Mouse (Mus musculus): ENCODE results near the gene Jmjd1c.

Jmjd1c gene

DNA sequence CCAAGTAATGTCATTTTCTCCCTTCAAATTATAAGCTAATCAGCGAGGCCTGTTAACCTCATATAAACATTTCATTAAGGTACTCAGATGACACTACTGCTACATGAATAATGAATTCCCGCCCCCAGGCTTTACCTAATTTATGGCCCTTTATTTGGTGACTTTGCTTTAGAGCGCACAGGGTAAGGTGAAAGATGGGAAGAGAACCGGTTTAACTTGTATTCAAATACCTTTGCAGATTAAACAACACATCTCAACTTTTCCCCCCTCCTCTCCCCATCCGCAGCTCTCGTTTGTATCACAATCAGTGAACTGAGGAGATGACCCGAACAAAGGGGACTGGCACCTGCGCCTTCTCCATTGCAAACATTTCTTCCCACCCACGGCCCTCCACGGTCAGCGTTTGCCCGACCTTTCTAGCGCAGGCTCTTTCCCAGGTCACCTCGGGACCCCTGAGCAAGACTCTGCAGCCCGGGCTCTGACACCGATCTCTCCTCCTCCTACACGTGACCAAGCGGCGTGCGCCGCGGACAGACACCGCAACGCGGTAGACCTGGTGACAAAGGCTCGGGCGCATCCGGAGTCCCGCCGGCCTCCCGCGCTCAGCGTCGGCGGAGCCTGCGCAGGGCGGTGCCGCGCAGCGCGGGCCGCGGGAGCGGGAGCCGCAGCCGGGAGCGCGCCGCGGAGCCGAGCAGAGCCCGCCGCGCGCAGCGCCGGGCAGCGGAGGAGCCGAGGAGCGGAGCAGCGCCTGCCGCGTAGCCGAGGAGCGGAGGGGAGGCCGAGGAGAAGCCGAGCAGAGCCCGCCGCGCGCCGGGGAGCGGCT is at the start of gene Jmjd1c:
Gene Jmjd1c (plus strand): TSS at position 328 of the 823 bp plus-strand sequence.
- DNase-seq (ENCODE audit: low spot score in 2 of 2), result peak; percentile 75 to 83

- DNase-seq (ENCODE audit: low spot score in 2 of 2), result no peak
Measured at GRCm38 (mm10) chr10:67047712-67048645, 47.9 kb upstream of the Jmjd1c start.

DNA sequence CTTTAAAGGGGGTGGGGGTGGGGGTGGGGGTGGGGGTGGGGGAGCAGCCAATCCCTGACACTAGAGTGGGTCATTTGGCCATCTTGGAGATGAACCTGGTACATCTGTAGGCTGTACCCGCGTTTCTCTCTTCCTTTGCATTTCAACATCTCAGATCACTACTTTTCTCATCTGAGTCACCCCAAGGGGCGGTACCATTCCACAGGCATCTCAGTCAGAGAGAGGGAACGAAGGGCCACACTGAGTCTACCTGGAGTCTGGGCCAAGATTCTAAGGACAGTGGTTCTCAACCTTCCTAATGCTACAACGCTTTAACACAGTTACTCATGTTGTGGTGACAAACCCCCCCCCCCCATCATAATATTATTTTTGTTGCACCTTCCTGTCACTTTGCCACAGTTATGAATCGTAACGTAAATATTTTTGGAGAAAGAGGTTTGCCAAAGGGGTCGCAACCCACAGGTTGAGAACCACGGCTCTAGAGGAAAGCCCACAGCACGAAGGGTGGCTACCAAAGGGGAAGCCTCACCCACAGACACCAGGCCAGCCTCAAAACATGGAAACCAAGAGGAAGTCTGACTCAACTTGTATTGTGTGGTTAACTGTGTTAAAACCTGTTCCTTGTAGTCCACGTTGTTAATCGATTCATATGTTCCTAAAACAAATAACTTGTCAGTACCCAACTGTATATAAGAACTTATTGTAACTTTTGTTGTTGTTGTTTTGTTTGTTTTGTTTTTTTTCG is 46.9 kb upstream of the Jmjd1c start:
- no peak for DNase-seq (ENCODE audit: low spot score in 2 of 2)

DNA sequence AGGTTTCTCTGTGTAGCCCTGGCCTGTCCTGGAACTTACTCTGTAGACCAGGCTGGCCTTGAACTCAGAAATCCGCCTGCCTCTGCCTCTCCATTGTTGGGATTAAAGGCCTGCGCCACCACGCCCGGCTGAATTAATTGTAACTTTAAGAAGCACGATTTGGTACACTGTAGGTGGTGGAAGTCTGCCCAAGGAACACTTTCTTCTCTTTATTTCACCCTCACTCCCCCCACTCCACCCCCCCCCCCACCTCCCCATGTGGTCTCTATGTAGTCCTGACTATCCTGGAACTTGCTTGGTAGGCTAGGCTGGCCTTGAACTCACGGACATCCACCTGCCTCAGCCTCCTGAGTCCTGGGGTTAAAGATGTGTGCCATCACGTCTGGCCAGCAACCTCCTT is 46.3 kb upstream of the Jmjd1c start:
- no peak for DNase-seq (ENCODE audit: low spot score in 2 of 2)

DNA sequence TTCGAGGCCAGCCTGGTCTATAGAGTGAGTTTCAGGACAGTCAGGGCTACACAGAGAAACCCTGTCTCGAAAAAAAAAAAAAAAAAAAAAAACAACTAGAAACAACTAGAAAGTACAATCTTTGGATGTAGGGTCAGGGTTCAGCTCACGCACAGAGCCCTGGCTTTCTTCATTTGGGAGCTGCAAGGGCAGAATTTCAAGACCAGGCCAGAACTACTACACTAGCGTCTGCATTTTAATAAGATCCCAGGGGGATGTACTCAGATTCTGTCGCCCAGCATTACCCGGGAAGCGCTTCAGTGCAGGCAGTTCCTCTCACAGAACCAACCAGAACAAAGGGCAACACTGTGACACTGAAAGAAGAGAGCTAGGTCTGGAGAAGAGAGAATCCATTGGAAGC is 45.2 kb upstream of the Jmjd1c start:
- DNase-seq (ENCODE audit: low spot score in 2 of 2), result no peak

DNA sequence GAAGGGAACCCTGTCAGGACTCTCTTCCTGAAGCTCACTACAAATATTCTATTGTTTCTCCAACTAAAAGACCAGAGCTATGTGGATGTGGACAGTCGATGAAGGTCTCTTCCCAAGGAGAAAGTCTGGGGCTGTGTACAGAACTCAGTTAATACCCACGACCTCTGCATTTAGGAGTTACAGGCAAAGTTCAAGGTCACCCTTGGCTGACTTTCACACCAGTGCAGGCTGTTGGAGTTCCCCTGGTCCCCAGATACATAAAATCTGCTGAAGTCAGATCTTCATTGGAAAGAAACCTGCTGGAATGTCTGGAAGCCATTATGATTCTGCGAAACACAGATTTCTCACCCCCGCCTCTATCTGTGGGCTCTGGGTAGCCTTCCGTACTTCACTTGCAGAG is 44.5 kb upstream of the Jmjd1c start:
- no peak for DNase-seq (ENCODE audit: low spot score in 2 of 2)

DNA sequence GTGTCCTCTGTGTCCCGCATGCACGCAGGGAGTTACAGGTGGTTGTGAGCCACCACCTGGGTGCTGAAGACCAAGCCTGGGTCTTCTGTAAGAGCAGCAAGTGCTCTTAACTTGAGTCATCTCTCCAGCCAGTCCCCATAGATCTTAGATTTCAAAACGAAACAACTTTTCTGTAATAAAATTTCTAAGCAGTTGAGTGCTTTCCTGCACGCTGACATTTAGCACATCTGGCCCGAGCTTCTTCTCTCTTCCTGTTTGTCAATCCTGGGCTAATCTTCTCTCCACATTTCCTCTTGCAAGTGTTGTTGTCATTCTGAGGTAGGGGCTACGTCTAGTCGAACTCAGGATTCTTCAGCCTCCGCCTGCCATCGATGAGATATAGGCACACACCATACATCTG is 43.5 kb upstream of the Jmjd1c start:
- no peak for DNase-seq (ENCODE audit: low spot score in 2 of 2)

GRCm38 (mm10) chr10:67053475-67053874 is 42.5 kb upstream of the Jmjd1c start:
- peak in 1 of 2 experiments; percentile 49 for DNase-seq (ENCODE audit: low spot score in 2 of 2)

GRCm38 (mm10) chr10:67055867-67056856 is 39.8 kb upstream of the Jmjd1c start:
- peak; percentile 66 to 74 for DNase-seq (ENCODE audit: low spot score in 2 of 2)

DNA sequence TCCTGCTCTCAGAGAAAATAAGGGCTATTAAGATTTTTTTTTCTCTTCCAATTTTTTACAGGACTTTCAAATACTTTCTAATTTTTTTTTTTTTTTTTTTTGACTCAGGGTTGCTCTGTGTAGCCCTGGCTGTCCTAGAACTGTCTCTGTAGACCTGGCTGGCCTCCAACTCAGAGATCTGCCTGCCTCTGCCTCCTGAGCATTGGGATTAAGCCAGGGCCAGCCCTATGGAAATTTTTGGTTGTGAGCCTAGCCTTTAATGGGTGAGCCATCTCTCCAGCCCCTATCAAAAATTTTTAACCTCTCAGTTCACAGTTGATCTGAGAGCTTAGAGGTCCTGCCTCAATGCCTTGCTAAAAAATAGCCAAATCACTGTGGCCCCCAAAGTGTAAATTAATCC is 38.7 kb upstream of the Jmjd1c start:
- DNase-seq (ENCODE audit: low spot score in 2 of 2), result no peak

GRCm38 (mm10) chr10:67057696-67058095 is 38.2 kb upstream of the Jmjd1c start:
- DNase-seq (ENCODE audit: low spot score in 2 of 2), result no peak

GRCm38 (mm10) chr10:67058297-67058696 is 37.6 kb upstream of the Jmjd1c start:
- DNase-seq (ENCODE audit: low spot score in 2 of 2), result peak; percentile 74 to 75

DNA sequence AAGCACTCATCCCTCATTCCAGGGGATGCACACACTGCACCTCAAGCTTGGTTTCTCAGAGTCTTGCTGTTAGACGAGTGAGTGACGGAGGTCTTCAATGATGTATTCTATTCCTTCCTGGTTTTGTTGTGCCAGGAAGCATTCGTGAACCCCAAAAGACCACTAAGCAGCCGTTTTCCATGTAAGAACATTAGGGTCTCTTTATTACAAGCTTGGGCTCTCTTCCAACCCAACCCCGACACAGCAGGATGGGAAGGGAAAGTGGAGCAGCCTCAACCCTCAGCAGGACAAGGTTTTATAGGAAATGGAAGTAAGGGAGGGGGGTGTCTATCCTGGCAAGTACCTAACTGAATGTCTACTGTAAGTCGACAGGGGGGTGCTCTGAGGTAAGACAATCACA is 37.2 kb upstream of the Jmjd1c start:
- DNase-seq (ENCODE audit: low spot score in 2 of 2), result no peak

- no peak for DNase-seq (ENCODE audit: low spot score in 2 of 2)
Measured at GRCm38 (mm10) chr10:67061367-67061801, 34.5 kb upstream of the Jmjd1c start.

DNA sequence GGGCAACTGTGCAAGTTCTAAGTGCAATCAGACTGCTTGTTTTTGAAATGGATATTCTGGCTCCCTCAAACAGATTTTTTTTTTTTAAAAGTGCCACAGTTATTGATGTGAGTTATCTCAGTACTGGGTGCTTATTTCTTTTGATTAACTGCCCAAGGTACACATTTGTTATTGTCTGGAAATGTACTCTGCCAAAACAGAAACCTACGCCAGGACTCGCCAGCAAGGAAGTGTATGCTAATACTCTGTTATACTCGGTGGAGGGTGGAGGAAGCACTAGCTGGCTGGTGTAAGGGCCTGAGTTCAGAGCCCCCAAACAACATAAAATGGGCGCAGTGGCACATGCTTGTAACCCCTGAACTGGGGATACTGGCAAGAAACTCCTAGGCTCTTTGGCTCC is 34.1 kb upstream of the Jmjd1c start:
- DNase-seq (ENCODE audit: low spot score in 2 of 2), result no peak

DNA sequence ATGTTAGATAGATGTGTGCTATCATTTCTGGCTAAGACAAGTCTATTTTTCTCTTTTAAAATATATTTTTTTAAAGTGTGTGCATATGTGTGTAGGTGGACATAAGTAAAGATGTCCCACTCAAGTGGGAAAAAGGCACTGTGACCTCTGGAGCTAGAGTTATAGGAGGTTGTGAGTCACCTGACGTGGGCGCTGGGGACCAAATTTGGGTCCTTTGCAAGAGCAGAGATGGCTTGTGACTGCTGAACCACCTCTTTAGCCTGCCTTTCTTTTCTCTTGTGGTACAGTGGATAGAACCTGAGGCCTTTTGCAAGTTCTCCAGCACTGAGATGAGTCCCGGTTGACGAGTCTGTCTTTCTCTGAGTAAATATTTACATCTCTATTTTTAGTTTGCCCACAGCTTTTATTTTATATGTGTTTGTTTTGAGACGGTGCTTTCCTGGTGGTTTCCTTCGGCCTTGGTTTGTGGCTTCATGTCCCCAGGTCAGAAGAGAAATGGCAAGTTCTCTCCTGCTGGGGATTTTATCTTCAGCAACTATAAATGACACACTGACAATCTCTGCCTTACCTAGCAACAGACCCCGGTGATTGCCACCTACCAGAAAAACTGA is 30.5 kb upstream of the Jmjd1c start:
- no peak for DNase-seq (ENCODE audit: low spot score in 2 of 2)

DNA sequence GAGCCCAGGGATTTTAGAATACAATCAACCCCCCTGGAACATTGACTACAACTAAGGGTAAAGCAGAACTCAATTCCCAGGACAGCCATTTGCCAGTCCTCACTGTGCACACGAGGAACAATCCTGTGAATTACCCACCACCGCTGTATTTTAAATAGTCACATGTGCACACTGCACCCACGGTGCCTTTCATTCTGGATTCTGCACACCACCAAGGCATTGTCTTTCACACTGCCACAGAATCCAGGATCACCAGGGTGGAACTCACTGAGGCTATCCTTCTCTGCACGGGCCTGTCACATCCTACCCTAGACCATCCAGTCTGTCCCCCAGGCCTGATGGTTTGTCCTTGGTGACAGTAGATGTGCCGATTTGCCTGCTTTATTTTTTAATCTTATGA is 30.0 kb upstream of the Jmjd1c start:
- DNase-seq (ENCODE audit: low spot score in 2 of 2), result no peak

DNA sequence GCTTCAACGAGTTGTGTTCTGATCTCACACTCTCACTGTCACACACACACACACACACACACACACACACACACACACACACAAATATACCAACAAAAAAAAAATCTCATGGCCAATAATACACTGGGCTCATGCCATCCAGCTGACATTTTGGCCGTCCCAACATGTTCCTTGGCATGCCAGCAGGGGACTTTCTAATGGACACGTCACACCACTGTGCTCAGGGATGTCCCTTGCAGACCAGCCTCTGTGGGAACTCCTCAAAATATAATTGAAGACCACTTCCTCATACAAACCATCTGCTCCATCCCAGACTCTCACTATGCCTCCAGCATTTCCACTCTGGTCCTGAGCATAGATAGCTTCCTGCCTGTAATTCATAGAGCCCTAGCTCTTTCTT is 29.5 kb upstream of the Jmjd1c start:
- no peak for DNase-seq (ENCODE audit: low spot score in 2 of 2)

DNA sequence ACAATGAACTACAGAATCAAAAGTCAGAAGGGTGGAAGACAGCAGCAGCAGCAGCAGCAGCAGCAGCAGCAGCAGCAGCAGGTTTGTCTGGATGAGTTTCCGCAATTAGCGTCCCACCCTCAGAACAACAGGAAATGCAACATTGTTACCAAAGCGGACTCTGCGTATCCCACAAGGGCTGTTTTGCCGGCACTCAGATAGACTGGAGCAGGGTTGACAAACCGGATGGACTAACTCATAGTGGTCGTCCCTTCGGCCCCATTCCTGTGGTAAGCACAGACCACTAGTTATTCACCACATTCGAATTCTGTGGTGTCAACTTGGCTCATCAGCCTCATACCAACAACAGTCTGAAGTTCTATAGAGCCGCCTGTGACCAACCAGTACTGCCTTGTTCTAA is 26.9 kb upstream of the Jmjd1c start:
- peak in 1 of 2 experiments; percentile 49 for DNase-seq (ENCODE audit: low spot score in 2 of 2)

GRCm38 (mm10) chr10:67071389-67071788 is 24.5 kb upstream of the Jmjd1c start:
- no peak for DNase-seq (ENCODE audit: low spot score in 2 of 2)
